ENCODE assay signal across 8 mouse cellular contexts in genomic region chr17:33842966-33843795, GRCm38 (mm10). TPM values are rescaled to one million over a fixed set of nuclear protein-coding genes. Genes with fewer than 3 reads are reported as not detected.
DNase-seq lines count a peak whose midpoint lies in the region; ATAC-seq lines count a peak whose summit lies in the region.

Gene Cd320 (plus strand): TSS chr17:33843091.

- H3K9ac ChIP-seq in hindbrain, embryonic 11.5 days (ENCODE audit: low read depth, low read length) = peak within 1 kb of the TSS; percentile 76

- peak within 1 kb of the TSS; percentile 80 for H3K4me3 ChIP-seq in hindbrain, embryonic 11.5 days (ENCODE audit: low read depth, low read length)

- H3K4me1 ChIP-seq in hindbrain, embryonic 11.5 days (replicated peaks; ENCODE audit: control insufficient read depth, insufficient read depth, low read length) = peaks cover 8% of the 10 kb centered on the region

- no peaks in the 10 kb centered on the region for H3K27me3 ChIP-seq in hindbrain, embryonic 11.5 days (ENCODE audit: control insufficient read depth, insufficient read depth, low read length)

- H3K9me3 ChIP-seq in hindbrain, embryonic 11.5 days (ENCODE audit: control insufficient read depth, low read length) = no peaks in the 10 kb centered on the region

- peak within 1 kb of the TSS; percentile 88 for H3K4me2 ChIP-seq in hindbrain, embryonic 11.5 days (replicated peaks; ENCODE audit: low read depth, low read length)

- 0 out of 2 replicates have a peak, but pooled peaks cover 2% of the 10 kb centered on the region for H3K36me3 ChIP-seq in hindbrain, embryonic 11.5 days (ENCODE audit: control insufficient read depth, insufficient read depth, low read length)

- H3K27ac ChIP-seq in hindbrain, embryonic 11.5 days (ENCODE audit: low read depth, low read length) = peak within 1 kb of the TSS; percentile 70

- peak; percentile 93 for ATAC-seq in hindbrain, embryonic 11.5 days (ENCODE audit: low FRiP score)

- peak; percentile 95 for DNase-seq in MN1 (ENCODE audit: low spot score)
- peak; percentile 93 for DNase-seq in cerebellum, adult 9-10 months
- DNase-seq in frontal cortex, adult 2 months (ENCODE audit: extremely low spot score in 1 of 2, low spot score in 1 of 2) = peak; percentile 86 to 94
- peak; percentile 95 for DNase-seq in hindbrain, embryonic 11.5 days (ENCODE audit: low spot score)
- peak; percentile 91 to 94 for DNase-seq in layer of hippocampus, postnatal 10 days (ENCODE audit: low spot score in 2 of 2)
- DNase-seq in lung, postnatal 10 days = peak; percentile 96
- DNase-seq in ovary, postnatal 36 days (ENCODE audit: low spot score) = peak; percentile 89
- peak; percentile 91 for DNase-seq in thymus, postnatal 25 days

- WGBS in hindbrain, embryonic 11.5 days = 0% methylated on average over 45 of the region's 45 CpGs

RNA-seq across cellular contexts. Expression of gene Cd320, which starts in this region (rescaled TPM):
- 30.1 and 31.8 TPM in 2 replicates for polyA plus RNA-seq in frontal cortex, adult 2 months (2012; rRNA removed)
- 73.7 and 76.1 TPM in 2 replicates for polyA plus RNA-seq in hindbrain, embryonic 11.5 days (2014; fragmentation: Nextera tagmentation; extraction: Ambion mirVana)
- total RNA-seq in layer of hippocampus, postnatal 10 days (2021) = 10 to 100 TPM; 25.1 to 27.1 TPM

Comparison
In these comparisons a context has a peak if more than half of its experiments do, and no peak if none do; other contexts are left out.
1. Peak in every context shown above with its lines: DNase-seq, ATAC-seq, H3K4me3 ChIP-seq and H3K27ac ChIP-seq.